ENCODE assay signal across 10 mouse cellular contexts in the genomic region with DNA sequence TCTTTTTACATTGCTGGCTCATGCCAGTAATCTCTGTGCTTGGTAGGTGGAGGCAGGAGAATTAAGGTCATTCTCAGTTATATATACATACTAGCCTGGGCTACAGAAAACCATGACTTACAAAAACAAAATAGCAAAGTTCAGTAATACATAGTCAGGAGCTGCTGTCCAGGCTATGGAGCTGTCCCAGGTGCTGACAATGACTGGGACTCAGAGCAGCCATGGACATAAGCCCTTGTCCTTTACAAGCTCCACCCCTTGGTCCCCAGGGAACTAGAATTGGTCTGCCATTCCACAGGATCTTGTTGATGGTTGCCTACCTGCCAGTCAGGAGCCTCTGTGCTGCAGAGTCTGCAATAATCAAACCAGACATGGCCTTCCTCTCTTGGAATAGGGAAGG.
A peak's percentile ranks its signal among the peaks of the same experiment; 100 is the strongest.
DNase-seq lines count a peak whose midpoint lies in the region; ATAC-seq lines count a peak whose summit lies in the region.
"Had no signal": no experiment of that assay in that cellular context is flagged by ENCODE, and none has a peak within 500 bp of the region (broad histone marks: within the 10 kb centered on the region; RNA-seq: fewer than 3 reads in every experiment).

No protein-coding gene starts in this region.

- no peaks in the 10 kb centered on the region for H3K27me3 ChIP-seq in liver, embryonic 11.5 days (replicated peaks; ENCODE audit: control insufficient read depth, insufficient read depth, low read length)
- H3K27me3 ChIP-seq: megakaryocyte, embryonic 14.5 days had no signal

- no peak overlapping the region for H3K9ac ChIP-seq in liver, embryonic 11.5 days (ENCODE audit: low read depth, low read length)

- H3K4me1 ChIP-seq in liver, embryonic 11.5 days (replicated peaks; ENCODE audit: control insufficient read depth, insufficient read depth, low read length): no peaks in the 10 kb centered on the region
- H3K4me1 ChIP-seq: megakaryocyte, embryonic 14.5 days had no signal

- no peaks in the 10 kb centered on the region for H3K36me3 ChIP-seq in liver, embryonic 11.5 days (ENCODE audit: control insufficient read depth, insufficient read depth, low read length)

- no peak overlapping the region for H3K4me2 ChIP-seq in liver, embryonic 11.5 days

- H3K9me3 ChIP-seq in liver, embryonic 11.5 days (ENCODE audit: control insufficient read depth, low read length): no peaks in the 10 kb centered on the region

- no peak overlapping the region for H3K4me3 ChIP-seq in liver, embryonic 11.5 days (ENCODE audit: low read depth, low read length)
- H3K4me3 ChIP-seq: megakaryocyte, embryonic 14.5 days had no signal

- ATAC-seq in liver, embryonic 11.5 days (replicated peaks; ENCODE audit: low FRiP score): no peak; the same call in 1 of the 2 replicates

- H3K27ac ChIP-seq in liver, embryonic 11.5 days (ENCODE audit: low read depth, low read length): no peak overlapping the region

- peak; percentile 1 for DNase-seq in adrenal gland, adult 8-10 months
- no peak for DNase-seq in adrenal gland, adult 2 months
- DNase-seq in liver: peak; percentile 29
- no peak for DNase-seq in liver, embryonic 11.5 days (ENCODE audit: low spot score)
- peak; percentile 68 for DNase-seq in embryo, embryonic 11 days
- DNase-seq in retina, embryonic 14.5 days (ENCODE audit: low spot score): peak; percentile 60
- DNase-seq in thymus, postnatal 36 days: no peak
- DNase-seq in urinary bladder, postnatal 14 days (ENCODE audit: low spot score): no peak
- DNase-seq: gastrocnemius, postnatal 10 days had no signal

Comparison
In these comparisons a context has a peak if more than half of its experiments do, and no peak if none do; other contexts are left out.
1. DNase-seq: peak in adrenal gland, adult 8-10 months (single experiment), liver (single experiment), embryo, embryonic 11 days (single experiment) and retina, embryonic 14.5 days (single experiment); none in adrenal gland, adult 2 months (single experiment), liver, embryonic 11.5 days (single experiment), thymus, postnatal 36 days (0 of 2) and urinary bladder, postnatal 14 days (single experiment).